Mouse (Mus musculus): Measurements from ENCODE around the gene Smc6.

- TF ChIP-seq POLR2A (IDR thresholded peaks at IDR 0.05; ENCODE audit: borderline replicate concordance, control insufficient read depth, low read depth, low read length) (no peak), CTCF (IDR thresholded peaks at IDR 0.05; ENCODE audit: control insufficient read depth, insufficient read depth, low read length) (no peak)
Observed at GRCm38 (mm10) chr12:11230267-11230666, 35.4 kb upstream of the Smc6 start.

All from bone marrow, adult 2 months (tissue).